Mouse (Mus musculus): ENCODE measurements at regions not wholly inside any gene's neighbourhood (a gene's known extent, or its start where the extent isn't known, plus 50 kb on each side); places are given as distances from the start of the nearest gene placed in this dataset.

GRCm38 (mm10) chr9:32830268-32830891, 194.4 kb downstream of the Ets1 start:
- WGBS, result 67% methylated on average over 2 of the region's 2 CpGs

GRCm38 (mm10) chr9:32833373-32833772, 197.4 kb downstream of the Ets1 start:
- Histone ChIP-seq H3K4me3 (ENCODE audit: low read depth, low read length) (no peak overlapping the region), H3K4me1 (ENCODE audit: insufficient read depth, low read length) (no peaks in the 10 kb centered on the region), H3K9ac (replicated peaks; ENCODE audit: low read length, poor library complexity, severe bottlenecking) (no peak overlapping the region), H3K27ac (ENCODE audit: low read depth, low read length) (no peak overlapping the region), H3K9me3 (ENCODE audit: low read length) (no peaks in the 10 kb centered on the region), H3K4me2 (ENCODE audit: low read depth, low read length, poor library complexity, severe bottlenecking) (no peak overlapping the region), H3K27me3 (ENCODE audit: insufficient read depth, low read length) (no peaks in the 10 kb centered on the region), H3K36me3 (ENCODE audit: insufficient read depth, low read length) (no peaks in the 10 kb centered on the region)
- DNase-seq (ENCODE audit: low spot score) (no peak), ATAC-seq (ENCODE audit: low FRiP score) (no peak)
- 92% methylated on average over 8 of the region's 8 CpGs for WGBS
- TF ChIP-seq CTCF (IDR thresholded peaks at IDR 0.05), result no peak

More at GRCm38 (mm10) chr9:32830268-32830891, 194.4 kb downstream of the Ets1 start:
- ATAC-seq (ENCODE audit: low FRiP score) (no peak), DNase-seq (ENCODE audit: low spot score) (no peak)
- H3K36me3 ChIP-seq (ENCODE audit: insufficient read depth, low read length), result no peaks in the 10 kb centered on the region
- no peak overlapping the region for H3K4me2 ChIP-seq (ENCODE audit: low read depth, low read length, poor library complexity, severe bottlenecking)
- H3K9ac ChIP-seq (replicated peaks; ENCODE audit: low read length, poor library complexity, severe bottlenecking), result no peak overlapping the region
- H3K27me3 ChIP-seq (ENCODE audit: insufficient read depth, low read length), result no peaks in the 10 kb centered on the region
- no peak overlapping the region for H3K27ac ChIP-seq (ENCODE audit: low read depth, low read length)
- TF ChIP-seq CTCF (IDR thresholded peaks at IDR 0.05), result no peak
- no peaks in the 10 kb centered on the region for H3K9me3 ChIP-seq (ENCODE audit: low read length)
- no peak overlapping the region for H3K4me3 ChIP-seq (ENCODE audit: low read depth, low read length)
- H3K4me1 ChIP-seq (ENCODE audit: insufficient read depth, low read length), result no peaks in the 10 kb centered on the region

DNA sequence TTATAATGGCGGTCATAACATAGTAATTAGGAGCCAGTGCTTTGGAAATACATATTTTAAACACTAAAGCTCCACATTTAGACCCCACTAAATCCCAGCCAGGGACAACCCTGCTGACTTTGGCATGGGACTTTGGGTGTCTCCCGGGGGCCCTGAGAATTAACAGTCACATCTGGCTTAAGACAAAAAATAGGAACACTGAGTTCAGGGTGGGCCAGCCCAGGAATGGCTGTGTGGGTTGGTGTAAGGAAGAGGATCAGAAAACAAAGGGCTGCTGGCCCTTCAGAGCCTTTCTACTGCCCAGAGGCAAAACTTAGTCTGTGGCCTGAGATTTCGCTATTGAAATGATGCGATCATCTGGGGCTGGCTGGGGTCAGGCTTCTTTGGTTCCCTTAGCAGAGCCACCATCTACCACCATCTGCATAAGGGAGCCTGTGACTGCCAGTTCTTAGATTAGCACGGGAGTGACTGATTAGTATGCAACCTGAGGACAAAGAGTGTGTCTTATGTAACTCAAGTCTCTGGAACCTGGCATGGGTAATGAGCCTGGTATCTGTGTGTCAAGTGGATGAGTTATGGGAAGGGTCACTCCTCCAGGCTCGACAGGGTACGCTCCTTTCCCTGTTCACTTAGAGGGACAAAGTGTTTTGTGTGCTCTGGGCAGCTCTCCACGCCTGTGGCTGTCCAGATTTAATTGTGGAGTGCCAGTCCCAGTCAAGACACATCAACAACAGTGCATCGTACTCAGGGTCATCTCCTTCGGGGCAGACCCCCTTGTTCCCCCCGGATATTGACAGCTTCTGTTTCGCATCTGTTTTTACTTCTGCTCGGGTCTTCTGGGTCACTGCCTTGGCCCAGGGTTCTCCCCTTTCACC, 199.0 kb downstream of the Ets1 start:
- WGBS, result 56% methylated on average over 13 of the region's 13 CpGs
- no peak overlapping the region for H3K4me3 ChIP-seq (ENCODE audit: low read depth, low read length)
- H3K4me1 ChIP-seq (ENCODE audit: insufficient read depth, low read length), result no peaks in the 10 kb centered on the region
- no peaks in the 10 kb centered on the region for H3K9me3 ChIP-seq (ENCODE audit: low read length)
- ATAC-seq (ENCODE audit: low FRiP score) (no peak), DNase-seq (ENCODE audit: low spot score) (no peak)
- no peak overlapping the region for H3K4me2 ChIP-seq (ENCODE audit: low read depth, low read length, poor library complexity, severe bottlenecking)
- TF ChIP-seq CTCF (IDR thresholded peaks at IDR 0.05), result no peak
- H3K36me3 ChIP-seq (ENCODE audit: insufficient read depth, low read length), result no peaks in the 10 kb centered on the region
- H3K27me3 ChIP-seq (ENCODE audit: insufficient read depth, low read length), result no peaks in the 10 kb centered on the region
- H3K27ac ChIP-seq (ENCODE audit: low read depth, low read length), result no peak overlapping the region
- H3K9ac ChIP-seq (replicated peaks; ENCODE audit: low read length, poor library complexity, severe bottlenecking), result no peak overlapping the region

DNA sequence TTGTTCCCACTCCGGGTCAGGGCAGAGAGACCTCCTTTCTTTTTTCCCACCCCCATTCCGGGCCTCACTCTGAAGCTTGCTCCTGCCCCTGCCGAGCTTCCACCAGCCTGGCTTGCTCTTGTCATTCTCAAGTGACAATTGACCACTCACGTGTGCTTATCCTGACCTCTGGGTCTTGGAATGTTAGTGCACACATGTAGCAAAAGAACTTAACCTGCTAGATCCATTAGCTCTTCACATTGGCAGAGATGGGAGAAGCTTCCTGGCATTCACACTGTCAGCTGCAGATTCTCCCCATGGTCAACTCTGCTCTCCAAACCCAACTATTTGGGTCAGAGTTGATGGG, 199.6 kb downstream of the Ets1 start:
- Histone ChIP-seq H3K9me3 (ENCODE audit: low read length) (no peaks in the 10 kb centered on the region), H3K27me3 (ENCODE audit: insufficient read depth, low read length) (no peaks in the 10 kb centered on the region), H3K27ac (ENCODE audit: low read depth, low read length) (no peak overlapping the region), H3K4me1 (ENCODE audit: insufficient read depth, low read length) (no peaks in the 10 kb centered on the region), H3K4me3 (ENCODE audit: low read depth, low read length) (no peak overlapping the region), H3K36me3 (ENCODE audit: insufficient read depth, low read length) (no peaks in the 10 kb centered on the region), H3K9ac (replicated peaks; ENCODE audit: low read length, poor library complexity, severe bottlenecking) (no peak overlapping the region), H3K4me2 (ENCODE audit: low read depth, low read length, poor library complexity, severe bottlenecking) (no peak overlapping the region)
- 38% methylated on average over 4 of the region's 4 CpGs for WGBS
- DNase-seq (ENCODE audit: low spot score) (no peak), ATAC-seq (ENCODE audit: low FRiP score) (no peak)
- no peak for TF ChIP-seq CTCF (IDR thresholded peaks at IDR 0.05)

GRCm38 (mm10) chr9:32836371-32836770, 200.3 kb downstream of the Ets1 start:
- no peak for ATAC-seq (ENCODE audit: low FRiP score)
- no peaks in the 10 kb centered on the region for H3K4me1 ChIP-seq (ENCODE audit: insufficient read depth, low read length)

GRCm38 (mm10) chr9:32847361-32847760, 211.3 kb downstream of the Ets1 start:
- no peaks in the 10 kb centered on the region for H3K27me3 ChIP-seq (ENCODE audit: insufficient read depth, low read length)
- H3K9ac ChIP-seq (replicated peaks; ENCODE audit: low read length, poor library complexity, severe bottlenecking), result no peak overlapping the region
- 92% methylated on average over 2 of the region's 2 CpGs for WGBS
- DNase-seq (ENCODE audit: low spot score), result no peak
- H3K4me3 ChIP-seq (ENCODE audit: low read depth, low read length), result no peak overlapping the region
- no peak overlapping the region for H3K4me2 ChIP-seq (ENCODE audit: low read depth, low read length, poor library complexity, severe bottlenecking)
- H3K27ac ChIP-seq (ENCODE audit: low read depth, low read length), result no peak overlapping the region
- no peaks in the 10 kb centered on the region for H3K4me1 ChIP-seq (ENCODE audit: insufficient read depth, low read length)
- H3K9me3 ChIP-seq (ENCODE audit: low read length), result no peaks in the 10 kb centered on the region
- no peaks in the 10 kb centered on the region for H3K36me3 ChIP-seq (ENCODE audit: insufficient read depth, low read length)
- TF ChIP-seq CTCF (IDR thresholded peaks at IDR 0.05), result no peak
- no peak for ATAC-seq (ENCODE audit: low FRiP score)

More at GRCm38 (mm10) chr9:32836371-32836770, 200.3 kb downstream of the Ets1 start:
- no peaks in the 10 kb centered on the region for H3K36me3 ChIP-seq (ENCODE audit: insufficient read depth, low read length)
- 70% methylated on average over 5 of the region's 5 CpGs for WGBS
- no peak overlapping the region for H3K4me3 ChIP-seq (ENCODE audit: low read depth, low read length)
- H3K9ac ChIP-seq (replicated peaks; ENCODE audit: low read length, poor library complexity, severe bottlenecking), result no peak overlapping the region
- no peaks in the 10 kb centered on the region for H3K9me3 ChIP-seq (ENCODE audit: low read length)
- no peaks in the 10 kb centered on the region for H3K27me3 ChIP-seq (ENCODE audit: insufficient read depth, low read length)
- DNase-seq (ENCODE audit: low spot score), result no peak
- no peak overlapping the region for H3K27ac ChIP-seq (ENCODE audit: low read depth, low read length)
- no peak overlapping the region for H3K4me2 ChIP-seq (ENCODE audit: low read depth, low read length, poor library complexity, severe bottlenecking)
- TF ChIP-seq CTCF (IDR thresholded peaks at IDR 0.05), result no peak
